Mouse (Mus musculus) CH12.LX (cell line): ENCODE results near the gene Stard13.

Experiments
- CHD2 ChIP-seq: IDR thresholded peaks from 2 replicates; pipeline ENCODE4 v1.6.1; 2011; ENCODE audit warnings: low read length, improper control_type of control experiment
- MXI1 ChIP-seq: IDR thresholded peaks from 2 replicates; pipeline ENCODE4 v1.6.1; 2011; ENCODE audit warnings: mild to moderate bottlenecking, low read depth, low read length, improper control_type of control experiment

GRCm38 (mm10) chr5:151162642-151163041 is 71.0 kb downstream of the Stard13 start:
- TF ChIP-seq MXI1 = no peak
- no peak for TF ChIP-seq CHD2
